ENCODE assay signal across 27 mouse cellular contexts in the genomic region with DNA sequence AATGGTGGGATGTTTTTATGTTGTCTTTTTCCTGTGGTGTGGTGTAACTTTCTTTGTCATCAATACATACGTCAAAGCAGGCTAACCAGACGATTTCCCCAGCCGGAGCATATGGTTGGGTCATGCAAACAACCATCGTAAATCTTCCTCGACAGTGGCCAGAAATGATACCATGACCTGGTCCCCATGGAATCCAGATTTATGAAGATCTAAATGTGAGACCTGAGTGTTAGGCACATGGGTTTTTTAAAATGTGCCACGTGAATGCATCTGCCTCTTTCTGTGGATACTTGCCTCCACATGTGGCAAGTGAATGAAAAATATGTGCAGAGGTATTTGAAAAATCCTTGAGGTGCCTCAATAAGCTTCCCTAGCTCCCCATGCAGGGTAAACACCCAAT.
DNase-seq lines count a peak whose midpoint lies in the region; ATAC-seq and TF ChIP-seq lines count a peak whose summit lies in the region.
"Had no signal": no experiment of that assay in that cellular context is flagged by ENCODE, and none has a peak within 500 bp of the region (broad histone marks: within the 10 kb centered on the region; RNA-seq: fewer than 3 reads in every experiment).

No protein-coding gene starts in this region.

- ATAC-seq in limb, embryonic 14.5 days (ENCODE audit: low FRiP score, low read depth): no peak
- ATAC-seq in inflammation-experienced regulatory T-cells, adult 6 months: no peak
- ATAC-seq: forebrain, embryonic 16.5 days; liver, embryonic 12.5 days; liver, postnatal 0 days; lung, postnatal 0 days; midbrain, embryonic 15.5 days had no signal

- H3K4me3 ChIP-seq in limb, embryonic 14.5 days (replicated peaks; ENCODE audit: low read length): no peak overlapping the region
- H3K4me3 ChIP-seq: embryonic facial prominence, embryonic 13.5 days; erythroblast, embryonic 14.5 days; heart, adult 2 months; heart, embryonic 12.5 days; limb, embryonic 13.5 days; liver, embryonic 12.5 days; midbrain, embryonic 10.5 days; midbrain, embryonic 15.5 days; neural tube, embryonic 13.5 days; stomach, embryonic 15.5 days had no signal

- DNase-seq in 3T3-L1 (ENCODE audit: low read depth, low spot score) (peak; percentile 3), NIH3T3 (ENCODE audit: low read depth) (peak; percentile 8)
- peak; percentile 81 for DNase-seq in forelimb bud, embryonic 11.5 days (ENCODE audit: low read depth, low spot score)
- peak; percentile 12 for DNase-seq in limb, embryonic 14.5 days (ENCODE audit: low spot score)
- DNase-seq in B cell, adult 2 months: no peak
- DNase-seq in urinary bladder, postnatal 36 days (ENCODE audit: low spot score in 2 of 2): no peak
- DNase-seq: adrenal gland, postnatal 25 days; cerebellum, adult 18-20 months; cerebellum, postnatal 10 days; heart, adult 2 months; kidney, adult 2 months; kidney, postnatal 4 days; liver, postnatal 0 days had no signal

- H3K27me3 ChIP-seq in limb, embryonic 14.5 days (ENCODE audit: control insufficient read depth, insufficient read depth, low read length): no peaks in the 10 kb centered on the region
- H3K27me3 ChIP-seq: embryonic facial prominence, embryonic 13.5 days; heart, embryonic 12.5 days; limb, embryonic 13.5 days; liver, embryonic 12.5 days; midbrain, embryonic 15.5 days; neural tube, embryonic 13.5 days; stomach, embryonic 15.5 days had no signal

- H3K4me1 ChIP-seq in limb, embryonic 14.5 days (ENCODE audit: control insufficient read depth, insufficient read depth, low read length): peaks cover 9% of the 10 kb centered on the region
- H3K4me1 ChIP-seq: embryonic facial prominence, embryonic 13.5 days; heart, embryonic 12.5 days; liver, embryonic 12.5 days; midbrain, embryonic 10.5 days; midbrain, embryonic 15.5 days; stomach, embryonic 15.5 days had no signal

- no peaks in the 10 kb centered on the region for H3K36me3 ChIP-seq in limb, embryonic 14.5 days (ENCODE audit: control insufficient read depth, insufficient read depth, low read length)
- H3K36me3 ChIP-seq: embryonic facial prominence, embryonic 13.5 days; heart, embryonic 12.5 days; limb, embryonic 13.5 days; liver, embryonic 12.5 days; midbrain, embryonic 10.5 days; midbrain, embryonic 15.5 days; neural tube, embryonic 13.5 days; stomach, embryonic 15.5 days had no signal

- no peak for TF ChIP-seq POLR2A in limb, embryonic 14.5 days (IDR thresholded peaks at IDR 0.05; ENCODE audit: borderline replicate concordance, extremely low read depth, insufficient read depth, insufficient read length)

- H3K4me2 ChIP-seq in limb, embryonic 14.5 days (replicated peaks; ENCODE audit: low read depth, low read length, severe bottlenecking): no peak overlapping the region
- H3K4me2 ChIP-seq: embryonic facial prominence, embryonic 13.5 days; heart, embryonic 12.5 days; hindbrain, embryonic 14.5 days; limb, embryonic 13.5 days; liver, embryonic 12.5 days; midbrain, embryonic 15.5 days; neural tube, embryonic 13.5 days; stomach, embryonic 15.5 days had no signal

- H3K27ac ChIP-seq in limb, embryonic 14.5 days (replicated peaks; ENCODE audit: low read depth, low read length): no peak overlapping the region
- H3K27ac ChIP-seq: embryonic facial prominence, embryonic 13.5 days; heart, adult 2 months; hindbrain, embryonic 14.5 days; limb, embryonic 13.5 days; liver, embryonic 12.5 days; macrophage; midbrain, embryonic 10.5 days; midbrain, embryonic 15.5 days; neural tube, embryonic 13.5 days; stomach, embryonic 15.5 days had no signal

- H3K9ac ChIP-seq in limb, embryonic 14.5 days (ENCODE audit: low read depth, low read length, severe bottlenecking): no peak overlapping the region
- H3K9ac ChIP-seq: embryonic facial prominence, embryonic 13.5 days; heart, embryonic 12.5 days; hindbrain, embryonic 14.5 days; limb, embryonic 13.5 days; liver, embryonic 12.5 days; liver, postnatal 0 days; midbrain, embryonic 15.5 days; neural tube, embryonic 13.5 days; stomach, embryonic 15.5 days had no signal

- no peaks in the 10 kb centered on the region for H3K9me3 ChIP-seq in limb, embryonic 14.5 days (ENCODE audit: control insufficient read depth, low read length)
- H3K9me3 ChIP-seq: embryonic facial prominence, embryonic 13.5 days; heart, embryonic 12.5 days; limb, embryonic 13.5 days; liver, embryonic 12.5 days; midbrain, embryonic 10.5 days; midbrain, embryonic 15.5 days; neural tube, embryonic 13.5 days; stomach, embryonic 15.5 days had no signal

- 15% methylated on average over 6 of the region's 6 CpGs for WGBS in limb, embryonic 14.5 days

Comparison
In these comparisons a context has a peak if more than half of its experiments do, and no peak if none do; other contexts are left out.
1. DNase-seq: peak in 3T3-L1 (single experiment), NIH3T3 (single experiment), forelimb bud, embryonic 11.5 days (single experiment) and limb, embryonic 14.5 days (single experiment); none in B cell, adult 2 months (0 of 2) and urinary bladder, postnatal 36 days (0 of 2).